Mouse (Mus musculus) myocyte (in vitro differentiated cells): Measurements from ENCODE around the gene Jph2. TPM values are rescaled to one million over a fixed set of nuclear protein-coding genes. Genes with fewer than 3 reads are reported as not detected.

Experiments
- H3K27me3 ChIP-seq: one replicate; pipeline ENCODE4 v1.6.1; 2011; ENCODE audit not compliant: control insufficient read depth, insufficient read depth, insufficient read length
- H3K36me3 ChIP-seq: one replicate; pipeline ENCODE4 v1.6.1; 2011; ENCODE audit not compliant: control insufficient read depth, insufficient read depth
- H3K4me2 ChIP-seq: one replicate; pipeline ENCODE4 v1.6.1; 2011; ENCODE audit warnings: low read depth, control low read depth
- H3K4me3 ChIP-seq: one replicate; pipeline ENCODE4 v1.5.1; 2011; ENCODE audit warnings: mild to moderate bottlenecking, control low read depth, moderate library complexity
- H3K79me2 ChIP-seq: one replicate; pipeline ENCODE4 v1.6.1; 2011; ENCODE audit not compliant: control insufficient read depth, insufficient read depth
- H3ac ChIP-seq: one replicate; pipeline ENCODE4 v1.6.1; 2011; ENCODE audit not compliant: control insufficient read depth, insufficient read length
- CEBPB ChIP-seq: IDR thresholded peaks from 2 replicates; pipeline ENCODE4 v1.6.1; 2011; ENCODE audit warnings: mild to moderate bottlenecking, moderate library complexity; ENCODE audit not compliant: poor library complexity, insufficient read depth, severe bottlenecking
- E2F4 ChIP-seq: IDR thresholded peaks from one replicate; pipeline ENCODE4 v1.6.1; 2011; ENCODE audit warnings: mild to moderate bottlenecking, control low read depth, moderate library complexity; ENCODE audit not compliant: insufficient read depth
- MAX ChIP-seq: IDR thresholded peaks from one replicate; pipeline ENCODE4 v1.6.1; 2011; ENCODE audit warnings: low read depth, mild to moderate bottlenecking, control low read depth
- MYOD1 ChIP-seq, 3 experiments: IDR thresholded peaks; one replicate each; pipeline ENCODE4 v1.6.1; 2011; ENCODE audit warnings: control low read depth in 2 of 3, low read depth in 2 of 3, mild to moderate bottlenecking in 2 of 3, moderate library complexity in 1 of 3; ENCODE audit not compliant: insufficient read length in 2 of 3, control insufficient read depth in 1 of 3
- MYOG ChIP-seq, 3 experiments: IDR thresholded peaks; one replicate each; pipeline ENCODE4 v1.6.1; 2011; ENCODE audit warnings: control low read depth in 2 of 3, low read depth in 2 of 3, mild to moderate bottlenecking in 2 of 3; ENCODE audit not compliant: insufficient read length in 2 of 3, control insufficient read depth in 1 of 3, insufficient read depth in 1 of 3
- POLR2A ChIP-seq: IDR thresholded peaks from one replicate; pipeline ENCODE4 v1.6.1; 2011; ENCODE audit warnings: low read depth, mild to moderate bottlenecking, control low read depth, moderate library complexity; ENCODE audit not compliant: insufficient read length
- POLR2AphosphoS2 ChIP-seq: IDR thresholded peaks from one replicate; pipeline ENCODE4 v1.6.1; 2011; ENCODE audit warnings: low read depth, control low read depth; ENCODE audit not compliant: insufficient read length
- REST ChIP-seq: IDR thresholded peaks from one replicate; pipeline ENCODE4 v1.6.1; 2011; ENCODE audit warnings: mild to moderate bottlenecking, control low read depth, moderate library complexity; ENCODE audit not compliant: insufficient read depth, insufficient read length
- SRF ChIP-seq: IDR thresholded peaks from one replicate; pipeline ENCODE4 v1.6.1; 2011; ENCODE audit warnings: low read depth; ENCODE audit not compliant: control insufficient read depth, insufficient read length
- TCF12 ChIP-seq: IDR thresholded peaks from one replicate; pipeline ENCODE4 v1.6.1; 2011; ENCODE audit warnings: mild to moderate bottlenecking, control low read depth; ENCODE audit not compliant: poor library complexity, insufficient read depth, severe bottlenecking
- TCF3 ChIP-seq: IDR thresholded peaks from one replicate; pipeline ENCODE4 v1.6.1; 2011; ENCODE audit warnings: low read depth, control low read depth; ENCODE audit not compliant: insufficient read length
- USF1 ChIP-seq: IDR thresholded peaks from one replicate; pipeline ENCODE4 v1.6.1; 2011; ENCODE audit warnings: low read depth, mild to moderate bottlenecking, control low read depth, moderate library complexity
- polyA plus RNA-seq: library from polyadenylated mRNA; unstranded; fragments of >200 nt; fragmentation: generic; extraction: Trizol; gene quantifications from one replicate; pipeline ENCODE4 v1.2.1, GENCODE M21; 2012; ENCODE audit warnings: missing spikeins

The Jph2 gene
- polyA plus RNA-seq, 1 experiment = 217 TPM

- H3K27me3 ChIP-seq = peaks cover 35% of the 10 kb centered on the region
Observed at GRCm38 (mm10) chr2:163288881-163289379, 108.9 kb downstream of the Jph2 start.

More at GRCm38 (mm10) chr2:163288881-163289379, 108.9 kb downstream of the Jph2 start:
- H3K36me3 ChIP-seq = no peaks in the 10 kb centered on the region
- no peak overlapping the region for H3K4me3 ChIP-seq
- H3K79me2 ChIP-seq = no peaks in the 10 kb centered on the region
- no peak for TF ChIP-seq TCF3
- TF ChIP-seq POLR2A = no peak
- no peak for TF ChIP-seq CEBPB
- no peak for TF ChIP-seq MYOD1 (IDR thresholded peaks at IDR 0.05; ENCODE audit: control insufficient read depth in 1 of 3, insufficient read length in 2 of 3, low read depth in 2 of 3)
- TF ChIP-seq POLR2AphosphoS2 = no peak
- TF ChIP-seq SRF = no peak
- TF ChIP-seq REST = no peak
- TF ChIP-seq MAX = no peak
- no peak for TF ChIP-seq TCF12
- no peak for TF ChIP-seq USF1
- TF ChIP-seq E2F4 = no peak
- no peak for TF ChIP-seq MYOG (IDR thresholded peaks at IDR 0.05; ENCODE audit: control insufficient read depth in 1 of 3, insufficient read depth in 1 of 3, insufficient read length in 2 of 3, low read depth in 2 of 3)
- H3K4me2 ChIP-seq = no peak overlapping the region
- no peak overlapping the region for H3ac ChIP-seq

Other genes with a start within 250 kb of the Jph2 start
- gene Tox2, start 194.9 kb downstream of the Jph2 start, polyA plus RNA-seq = 0.05 TPM
- gene Oser1, start 26.7 kb upstream of the Jph2 start, polyA plus RNA-seq = 30.3 TPM
- gene Gdap1l1, start 40.5 kb upstream of the Jph2 start, polyA plus RNA-seq = 0.43 TPM
- 24.6 TPM for gene Fitm2, start 74.6 kb upstream of the Jph2 start, polyA plus RNA-seq
- 44.0 TPM for gene R3hdml, start 94.3 kb upstream of the Jph2 start, polyA plus RNA-seq
- not detected for gene Hnf4a, start 108.8 kb upstream of the Jph2 start, polyA plus RNA-seq
- gene Ttpal, start 204.3 kb upstream of the Jph2 start, polyA plus RNA-seq = 20.2 TPM
- gene Serinc3, start 247.1 kb upstream of the Jph2 start, polyA plus RNA-seq = 88.9 TPM